Mouse (Mus musculus) embryonic facial prominence, embryonic 10.5 days (tissue): ENCODE data around the gene Slc24a2. TPM values are rescaled to one million over a fixed set of nuclear protein-coding genes. Genes with fewer than 3 reads are reported as not detected.

Source experiments
- DNase-seq: peaks from one replicate; pipeline ENCODE4 v3.0.0-alpha.2; 2017; ENCODE audit warnings: low spot score
- H3K27ac ChIP-seq: fragments of 300-500 bp; sonication (generic); replicated peaks from 2 replicates; pipeline ENCODE4 v1.5.1; 2016; ENCODE audit warnings: mild to moderate bottlenecking
- H3K27me3 ChIP-seq: fragments of 300-500 bp; sonication (generic); replicated peaks from 2 replicates; pipeline ENCODE4 v1.6.1; 2016; ENCODE audit warnings: low read depth, mild to moderate bottlenecking; ENCODE audit not compliant: poor library complexity, severe bottlenecking
- H3K36me3 ChIP-seq: fragments of 300-500 bp; sonication (generic); replicated peaks from 2 replicates; pipeline ENCODE4 v1.6.1; 2016; ENCODE audit warnings: mild to moderate bottlenecking, moderate library complexity
- H3K4me1 ChIP-seq: fragments of 300-500 bp; sonication (generic); 2 replicates; pipeline ENCODE4 v1.6.1; 2016
- H3K4me3 ChIP-seq: fragments of 300-500 bp; sonication (generic); 2 replicates; pipeline ENCODE4 v1.5.1; 2016; ENCODE audit warnings: mild to moderate bottlenecking, moderate library complexity
- H3K9me3 ChIP-seq: fragments of 300-500 bp; sonication (generic); 2 replicates; pipeline ENCODE4 v1.6.1; 2016; ENCODE audit warnings: mild to moderate bottlenecking
- WGBS: fragments of 180-500 bp; shearing (Covaris S2); methylation state at CpG from one replicate; pipeline ENCODE4 v1.1.7; 2016; 5-methylcytosine and 5-hydroxymethylcytosine counted together
- polyA plus RNA-seq: library from polyadenylated mRNA; unstranded; fragments of >200 nt; fragmentation: Nextera tagmentation; extraction: Ambion mirVana; gene quantifications from 2 replicates; pipeline ENCODE4 v1.2.1, GENCODE M21; 2016

The Slc24a2 gene
- polyA plus RNA-seq: 0.32 and 0.48 TPM in 2 replicates

DNA sequence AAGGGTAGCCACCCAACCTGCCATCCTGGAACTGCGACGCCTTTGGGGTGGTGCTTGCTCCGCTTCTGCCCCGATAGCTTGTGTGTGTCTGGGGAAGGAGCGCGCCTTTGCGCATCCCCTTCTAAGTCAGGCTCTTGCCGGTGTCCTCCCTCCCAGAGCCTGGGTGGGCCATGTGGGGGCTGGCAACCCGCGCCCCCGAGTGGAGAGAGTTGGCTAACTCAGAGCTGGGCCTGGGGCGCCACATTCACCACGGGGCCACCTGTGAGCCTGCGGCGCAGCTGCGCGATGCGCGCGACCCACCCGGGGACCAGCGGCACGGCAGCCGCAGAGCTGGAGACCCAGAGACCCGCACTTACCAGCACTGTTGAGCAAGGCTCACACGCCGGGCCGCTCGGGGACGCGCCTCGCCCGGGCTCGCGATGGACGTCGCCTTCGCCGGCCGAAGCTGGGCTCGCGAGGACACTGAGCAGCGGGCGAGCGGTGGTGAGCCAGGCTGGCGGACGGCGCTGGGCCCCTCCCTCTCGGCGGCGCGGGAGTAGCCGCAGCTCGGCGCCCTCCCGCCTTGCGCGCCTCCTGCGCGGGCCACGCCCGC, at the start of gene Slc24a2:
Gene Slc24a2 (minus strand): TSS at position 518 of the 592 bp plus-strand sequence.
- Histone ChIP-seq H3K4me3 (peak within 1 kb of the TSS; percentile 72), H3K27me3 (peaks cover 54% of the 10 kb centered on the region), H3K27ac (peak within 1 kb of the TSS; percentile 67), H3K36me3 (no peaks in the 10 kb centered on the region), H3K9me3 (no peaks in the 10 kb centered on the region), H3K4me1 (peaks cover 15% of the 10 kb centered on the region)
- peak; percentile 84 for DNase-seq
- WGBS: under 1% methylated on average over 62 of the region's 62 CpGs

GRCm38 (mm10) chr4:87274825-87275224, 44.5 kb upstream of the Slc24a2 start:
- Histone ChIP-seq H3K27me3 (no peaks in the 10 kb centered on the region), H3K4me1 (no peaks in the 10 kb centered on the region), H3K36me3 (no peaks in the 10 kb centered on the region), H3K9me3 (no peaks in the 10 kb centered on the region), H3K27ac (no peak overlapping the region), H3K4me3 (no peak overlapping the region)
- WGBS: 43% methylated on average over 1 of the region's 1 CpGs
- no peak for DNase-seq

- Histone ChIP-seq H3K9me3 (no peaks in the 10 kb centered on the region), H3K27ac (no peak overlapping the region), H3K4me1 (no peaks in the 10 kb centered on the region), H3K36me3 (no peaks in the 10 kb centered on the region), H3K27me3 (no peaks in the 10 kb centered on the region), H3K4me3 (no peak overlapping the region)
- WGBS: 84% methylated on average over 2 of the region's 2 CpGs
- DNase-seq: no peak
These were observed 44.0 kb upstream of the Slc24a2 start for GRCm38 (mm10) chr4:87274276-87274675.

DNA sequence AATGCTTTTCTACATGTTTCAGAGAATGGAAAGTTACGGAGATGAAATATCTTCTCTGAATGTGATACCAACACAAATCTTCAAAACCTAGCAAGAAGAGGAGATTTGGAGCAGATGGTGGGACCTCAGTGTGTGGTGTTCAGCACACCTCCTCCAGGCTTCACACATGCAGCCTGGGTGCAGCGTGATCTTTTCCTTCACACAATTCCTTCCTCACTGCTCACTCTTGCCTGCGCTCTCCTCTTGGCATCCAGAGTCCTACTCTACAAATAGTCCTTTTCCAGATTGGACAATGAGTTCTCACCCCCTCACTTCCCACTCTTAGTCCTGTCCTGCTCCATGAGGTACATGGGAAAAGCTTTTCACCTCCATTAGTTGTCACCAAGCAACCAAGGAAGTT, 43.2 kb upstream of the Slc24a2 start:
- no peak for DNase-seq
- 96% methylated on average over 3 of the region's 3 CpGs for WGBS
- Histone ChIP-seq H3K27ac (no peak overlapping the region), H3K4me3 (no peak overlapping the region), H3K36me3 (no peaks in the 10 kb centered on the region), H3K9me3 (no peaks in the 10 kb centered on the region), H3K4me1 (no peaks in the 10 kb centered on the region), H3K27me3 (no peaks in the 10 kb centered on the region)

DNA sequence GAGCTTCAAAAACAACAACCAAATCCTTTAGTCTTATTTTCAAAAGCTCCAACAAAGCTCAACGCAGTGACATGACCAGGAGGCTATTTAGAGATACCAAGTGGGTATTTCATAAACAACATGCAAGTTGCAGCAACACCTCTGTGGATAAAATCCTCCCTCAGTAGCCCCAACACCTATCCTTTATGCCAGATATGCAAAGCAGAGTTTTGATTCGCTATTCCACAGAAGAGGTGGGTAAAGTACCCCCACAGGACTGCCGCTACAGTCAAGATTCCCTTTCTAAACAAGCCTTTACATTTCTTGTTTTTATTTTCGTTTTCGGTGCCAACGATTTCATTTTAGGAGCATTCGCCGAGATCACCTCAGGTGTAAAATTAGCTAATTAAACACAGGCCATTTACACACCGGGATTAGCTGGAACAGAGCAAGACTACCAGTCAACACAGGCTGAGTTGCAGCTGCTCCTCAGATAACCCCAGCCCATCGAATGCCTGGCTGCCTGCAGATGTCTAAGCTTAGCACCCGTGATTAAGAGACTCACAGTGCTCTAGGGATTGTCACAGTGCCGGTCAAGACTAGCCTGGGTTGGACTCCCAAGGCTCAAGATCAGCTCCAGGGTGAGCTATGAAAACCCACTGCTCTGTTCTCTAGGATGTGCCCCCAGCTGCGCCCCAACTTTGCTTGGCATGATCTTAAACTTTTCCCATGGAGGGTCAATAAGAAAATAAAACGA, 885 bp downstream of the Slc24a2 start:
- Histone ChIP-seq H3K4me3 (peak overlapping the region; percentile 72), H3K9me3 (no peaks in the 10 kb centered on the region), H3K27ac (peak overlapping the region; percentile 67; the same call in 1 of the 2 replicates), H3K4me1 (peaks cover 15% of the 10 kb centered on the region), H3K36me3 (no peaks in the 10 kb centered on the region), H3K27me3 (peaks cover 54% of the 10 kb centered on the region)
- DNase-seq: no peak
- 19% methylated on average over 14 of the region's 14 CpGs for WGBS

GRCm38 (mm10) chr4:87221586-87221985, 8.7 kb downstream of the Slc24a2 start:
- Histone ChIP-seq H3K27me3 (no peaks in the 10 kb centered on the region), H3K9me3 (no peaks in the 10 kb centered on the region), H3K36me3 (no peaks in the 10 kb centered on the region), H3K4me3 (no peak overlapping the region), H3K4me1 (no peaks in the 10 kb centered on the region), H3K27ac (no peak overlapping the region)
- peak; percentile 46 for DNase-seq
- WGBS: 54% methylated on average over 2 of the region's 2 CpGs

GRCm38 (mm10) chr4:87218196-87218595, 12.1 kb downstream of the Slc24a2 start:
- no peaks in the 10 kb centered on the region for H3K9me3 ChIP-seq
- no peak overlapping the region for H3K4me3 ChIP-seq
- no peak for DNase-seq
- no peak overlapping the region for H3K27ac ChIP-seq
- WGBS: 75% methylated on average over 5 of the region's 5 CpGs
- H3K36me3 ChIP-seq: no peaks in the 10 kb centered on the region
- H3K4me1 ChIP-seq: no peaks in the 10 kb centered on the region
- no peaks in the 10 kb centered on the region for H3K27me3 ChIP-seq

DNA sequence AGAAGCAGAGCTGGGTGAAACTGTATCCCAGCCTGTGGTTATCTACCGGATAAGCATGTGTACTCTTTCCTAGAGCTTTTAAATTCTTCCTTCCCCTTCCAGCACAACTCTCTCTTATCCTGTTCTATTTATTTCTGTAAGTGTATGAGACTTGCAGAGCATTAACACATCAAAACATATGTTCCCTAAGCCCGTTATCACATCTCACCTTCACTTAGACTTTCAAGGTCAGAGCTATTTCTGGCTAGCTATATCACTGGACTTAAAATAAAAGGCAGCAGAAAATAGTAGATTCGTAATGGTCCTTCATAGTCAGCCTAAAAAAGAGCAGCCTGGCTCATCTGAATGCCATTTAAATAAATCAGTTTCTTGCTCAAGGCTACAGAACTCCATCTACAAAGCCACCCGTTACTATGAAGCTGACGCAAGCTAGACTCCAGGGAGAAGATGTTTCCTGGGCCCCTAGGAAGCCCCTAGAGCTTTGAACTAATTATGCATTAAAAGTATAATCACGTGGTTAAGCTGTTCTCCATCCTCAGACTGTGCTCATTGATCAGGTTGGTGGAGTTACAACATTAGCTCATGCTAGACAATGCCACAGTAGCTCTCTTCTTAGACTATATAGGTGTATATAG, 18.8 kb downstream of the Slc24a2 start:
- Histone ChIP-seq H3K27ac (no peak overlapping the region), H3K4me1 (no peaks in the 10 kb centered on the region), H3K4me3 (no peak overlapping the region), H3K27me3 (no peaks in the 10 kb centered on the region), H3K9me3 (no peaks in the 10 kb centered on the region), H3K36me3 (no peaks in the 10 kb centered on the region)
- DNase-seq: no peak
- WGBS: 78% methylated on average over 6 of the region's 6 CpGs

DNA sequence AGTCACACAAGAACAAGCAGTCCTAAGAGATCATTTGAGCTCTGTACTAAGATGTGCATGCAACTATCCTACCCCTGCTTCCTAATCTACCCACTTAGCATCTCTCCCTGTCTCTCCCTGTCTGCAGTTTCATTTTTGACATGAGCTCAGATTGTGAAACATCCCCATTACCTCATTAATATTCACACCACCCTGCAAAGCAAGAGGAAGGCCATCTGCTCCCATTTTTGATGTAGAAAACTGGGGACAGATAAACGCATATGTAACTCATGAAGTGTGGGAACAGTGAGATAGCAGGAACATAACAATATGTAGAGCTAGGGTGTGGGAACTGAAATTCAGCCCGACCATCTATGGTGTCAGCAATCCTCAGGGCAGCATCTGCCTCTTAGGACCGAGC, 19.7 kb downstream of the Slc24a2 start:
- Histone ChIP-seq H3K4me3 (no peak overlapping the region), H3K27me3 (no peaks in the 10 kb centered on the region), H3K36me3 (no peaks in the 10 kb centered on the region), H3K9me3 (no peaks in the 10 kb centered on the region), H3K4me1 (no peaks in the 10 kb centered on the region), H3K27ac (no peak overlapping the region)
- WGBS: 87% methylated on average over 3 of the region's 3 CpGs
- no peak for DNase-seq

DNA sequence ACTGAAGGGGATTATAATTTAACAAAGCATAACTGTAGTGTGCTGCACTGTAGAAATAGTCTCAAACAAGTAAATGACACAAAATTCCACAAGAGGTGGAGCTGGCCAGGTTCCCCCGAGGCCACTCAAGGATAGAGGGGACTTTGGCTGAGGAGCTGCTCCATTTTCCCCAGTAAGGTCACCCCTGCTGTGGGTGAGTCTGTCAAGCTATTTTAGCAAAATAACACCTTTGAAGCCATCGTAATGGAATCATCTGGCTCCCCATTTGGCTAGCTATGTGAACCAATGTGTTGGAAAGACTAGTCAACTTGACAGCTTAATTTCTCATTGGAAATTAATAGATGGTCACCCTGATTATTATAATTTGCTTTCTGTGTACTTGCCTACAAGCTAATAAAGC, 28.2 kb downstream of the Slc24a2 start:
- Histone ChIP-seq H3K4me3 (no peak overlapping the region), H3K27ac (no peak overlapping the region), H3K36me3 (no peaks in the 10 kb centered on the region), H3K27me3 (no peaks in the 10 kb centered on the region), H3K9me3 (no peaks in the 10 kb centered on the region), H3K4me1 (no peaks in the 10 kb centered on the region)
- no peak for DNase-seq
- WGBS: 80% methylated on average over 2 of the region's 2 CpGs

GRCm38 (mm10) chr4:87201229-87201628, 29.0 kb downstream of the Slc24a2 start:
- Histone ChIP-seq H3K4me3 (no peak overlapping the region), H3K36me3 (no peaks in the 10 kb centered on the region), H3K9me3 (no peaks in the 10 kb centered on the region), H3K27me3 (no peaks in the 10 kb centered on the region), H3K4me1 (no peaks in the 10 kb centered on the region), H3K27ac (no peak overlapping the region)
- WGBS: 82% methylated on average over 3 of the region's 3 CpGs
- DNase-seq: no peak

DNA sequence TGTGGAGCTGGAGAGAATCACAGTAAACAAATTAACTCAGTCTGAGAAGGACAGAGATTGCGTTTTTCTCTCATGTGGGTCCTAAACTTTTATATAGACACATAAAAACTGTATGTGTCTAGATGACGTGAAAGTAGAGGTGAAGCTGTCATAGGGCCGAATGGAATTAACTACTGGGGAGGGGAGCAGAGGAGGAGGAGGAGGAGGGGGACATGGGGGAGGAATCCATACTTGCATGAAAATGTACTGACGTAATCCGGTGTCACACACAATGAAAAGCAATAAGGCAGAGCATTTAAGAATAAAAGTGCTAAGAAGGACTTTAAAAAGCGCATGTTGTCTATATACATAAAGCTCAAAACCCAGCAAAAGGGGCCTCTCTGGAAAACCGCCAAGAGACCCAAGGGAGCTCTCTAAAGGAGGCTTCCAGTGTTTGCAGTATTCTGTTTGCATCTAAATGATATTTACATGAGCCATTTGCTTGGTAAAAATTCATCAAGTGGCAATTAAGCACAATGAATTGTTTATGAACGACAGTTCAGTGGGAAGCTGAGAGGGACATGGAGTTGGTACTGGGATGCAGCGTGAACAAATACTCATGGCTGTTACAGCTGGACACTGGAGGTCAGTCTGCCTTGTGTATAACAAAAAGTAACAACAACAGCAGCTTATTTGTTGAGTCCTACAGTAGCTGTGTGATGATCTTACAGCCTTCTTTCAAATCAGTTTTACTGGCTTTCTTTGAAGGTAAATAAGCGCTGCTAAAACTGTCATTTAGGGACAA, 45.9 kb downstream of the Slc24a2 start:
- Histone ChIP-seq H3K9me3 (no peaks in the 10 kb centered on the region), H3K36me3 (no peaks in the 10 kb centered on the region), H3K4me3 (no peak overlapping the region), H3K4me1 (no peaks in the 10 kb centered on the region), H3K27me3 (no peaks in the 10 kb centered on the region), H3K27ac (no peak overlapping the region)
- WGBS: 85% methylated on average over 10 of the region's 10 CpGs
- no peak for DNase-seq
